Mouse (Mus musculus) cerebellum, adult 18-20 months (tissue): ENCODE measurements around the gene Pnmt.

Experiments used
- DNase-seq, 2 experiments: peaks; one replicate each; pipeline ENCODE4 v3.0.0; 2021

Gene Pnmt

GRCm38 (mm10) chr11:98385638-98386585 is at the start of gene Pnmt:
TSS of gene Pnmt (plus strand) at chr11:98386450.
- DNase-seq = no peak

DNA sequence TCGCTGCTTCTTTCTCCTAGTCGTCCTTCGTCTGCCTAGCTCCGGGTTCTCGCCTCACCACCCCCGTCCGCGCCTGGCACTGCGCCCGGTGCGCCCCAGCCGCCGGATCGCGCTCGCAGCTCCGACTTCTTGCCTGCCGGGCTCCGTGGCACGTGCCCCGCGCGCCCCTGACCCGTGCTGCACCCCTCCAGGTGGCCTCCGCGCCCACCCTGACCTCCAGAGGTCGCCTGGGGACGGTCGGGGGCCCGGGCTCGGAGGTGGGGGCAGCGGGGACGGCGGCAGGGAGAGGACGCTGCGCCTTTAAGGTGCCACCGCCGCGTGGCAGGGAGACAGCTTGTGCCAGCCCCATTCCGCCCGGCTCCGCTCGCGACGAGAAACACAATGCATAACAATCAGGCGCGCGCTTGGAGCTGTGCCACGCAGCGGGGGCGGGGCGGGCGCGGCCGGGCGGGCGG is 47.7 kb upstream of the Pnmt start:
- DNase-seq = peak; percentile 82 to 89

DNA sequence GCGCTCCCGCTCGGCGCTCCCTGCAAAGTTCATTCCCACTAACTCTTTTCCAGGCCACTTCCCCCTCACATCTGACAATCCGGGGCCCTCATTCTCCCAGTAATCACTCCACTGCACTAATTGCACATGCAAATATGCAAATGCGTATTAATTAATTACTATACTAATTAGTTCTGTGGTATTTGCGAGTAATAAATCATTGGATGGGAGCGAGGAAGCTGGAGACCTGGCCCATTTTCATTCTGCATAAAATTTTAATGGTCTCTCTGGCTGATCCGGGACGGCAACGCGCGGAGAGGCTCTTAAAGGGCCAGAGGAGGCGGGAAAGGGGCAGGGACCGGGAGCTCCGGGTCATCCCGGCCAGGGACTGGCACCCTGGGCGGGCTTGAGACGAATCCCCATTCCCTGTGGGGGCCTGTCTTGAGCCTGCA is 47.2 kb upstream of the Pnmt start:
- DNase-seq = peak; percentile 55 to 65

DNA sequence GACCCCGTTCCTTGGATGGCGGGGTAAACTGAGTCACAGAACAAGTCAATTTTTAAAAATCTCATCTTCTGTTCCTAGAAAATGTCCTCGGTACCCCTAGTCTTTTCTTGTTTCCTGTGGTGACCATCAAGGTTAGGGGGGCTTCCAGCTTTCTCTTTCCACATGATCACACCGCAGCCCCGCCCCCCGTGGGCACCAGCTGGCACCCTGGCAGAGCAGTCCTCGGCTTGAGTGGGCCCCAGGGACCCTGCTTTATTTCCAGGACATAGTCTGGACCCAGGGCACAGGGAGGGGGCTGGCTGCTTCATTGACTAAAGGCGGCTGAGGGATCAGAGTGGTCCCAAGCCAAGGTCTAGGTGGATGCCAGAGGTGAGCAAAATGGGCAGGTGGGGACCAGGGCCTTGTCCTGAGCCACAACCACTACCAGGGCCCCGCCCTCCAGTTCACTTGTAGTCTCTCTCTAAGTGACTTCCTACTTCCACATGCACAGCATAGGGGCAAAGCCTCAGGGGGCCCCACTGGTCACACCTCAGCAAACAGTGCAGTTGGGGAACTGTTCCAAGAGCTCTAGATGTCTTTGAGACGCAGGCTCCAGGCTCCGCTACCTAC is 46.5 kb upstream of the Pnmt start:
- no peak for DNase-seq

GRCm38 (mm10) chr11:98340597-98340996 is 45.7 kb upstream of the Pnmt start:
- no peak for DNase-seq

GRCm38 (mm10) chr11:98341174-98341573 is 45.1 kb upstream of the Pnmt start:
- no peak for DNase-seq

- peak; percentile 87 to 99 for DNase-seq
Measured at GRCm38 (mm10) chr11:98342000-98342945, 44.0 kb upstream of the Pnmt start.

DNA sequence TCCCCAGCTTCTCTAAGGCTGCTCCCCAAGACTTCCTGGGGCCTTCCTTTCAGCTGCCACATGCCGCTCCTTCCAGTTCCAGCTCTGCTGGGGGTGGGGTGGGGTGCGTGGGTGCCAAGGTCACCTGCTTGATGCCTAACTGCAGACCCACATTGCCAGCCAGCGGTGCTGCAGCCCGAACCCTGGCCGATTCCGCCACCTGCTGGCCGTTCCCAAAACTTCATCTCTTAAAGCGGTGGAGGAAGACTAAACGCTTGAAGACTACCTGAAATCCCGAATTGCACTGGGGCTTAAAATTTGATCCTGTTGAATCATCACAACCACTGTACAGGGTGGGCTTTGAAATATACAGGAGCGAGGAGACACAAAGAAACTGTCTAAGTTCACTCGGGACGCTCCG is 41.0 kb upstream of the Pnmt start:
- DNase-seq = peak; percentile 91 to 93

GRCm38 (mm10) chr11:98346168-98346567 is 40.1 kb upstream of the Pnmt start:
- no peak for DNase-seq

- peak in 1 of 2 experiments; percentile 48 for DNase-seq
Measured at GRCm38 (mm10) chr11:98347385-98348082, 38.7 kb upstream of the Pnmt start.

DNA sequence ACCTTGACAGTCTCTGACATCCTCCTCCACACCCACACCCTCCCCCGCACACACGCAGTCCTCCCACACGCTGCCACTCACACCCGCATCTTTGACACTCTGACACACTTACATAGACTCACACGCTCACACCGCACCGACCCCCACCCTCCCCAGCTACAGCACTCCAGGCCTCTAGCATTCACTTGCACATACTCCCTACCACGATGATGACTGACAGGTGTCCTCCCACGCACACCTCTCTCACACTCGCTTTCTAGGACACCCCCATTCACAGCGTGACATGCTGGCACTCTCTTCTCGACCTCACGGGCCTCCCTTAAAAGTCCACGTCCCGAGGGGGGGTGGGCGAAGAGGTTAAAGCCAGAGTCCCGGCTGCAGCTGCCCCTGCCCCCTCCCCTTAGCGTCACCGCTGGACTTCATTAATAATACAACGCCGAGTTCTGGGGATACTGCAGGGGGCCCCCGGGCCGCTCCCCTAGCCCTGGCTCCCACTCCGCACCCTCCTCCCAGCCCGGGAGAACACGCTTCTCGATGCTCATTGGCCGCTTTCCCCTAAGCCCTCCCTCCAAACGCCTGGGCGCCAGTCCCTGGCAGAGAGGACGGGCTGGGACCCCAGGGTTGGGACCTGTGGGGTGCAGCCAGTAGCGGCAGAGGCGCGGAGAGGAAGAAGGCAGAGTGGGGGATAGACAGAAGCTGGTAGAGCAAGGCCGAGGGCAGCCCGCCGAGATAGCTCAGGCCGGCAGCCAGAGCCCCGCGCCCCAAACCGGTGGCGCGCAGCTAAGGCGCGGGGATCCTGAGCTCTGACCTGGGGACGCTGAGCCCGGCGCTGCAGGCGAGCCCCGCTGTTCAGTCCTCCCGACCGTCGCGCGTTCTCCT is 37.9 kb upstream of the Pnmt start, which contains the start of gene Ppp1r1b:
Ppp1r1b (plus strand) TSS at position 322 of the 879 bp plus-strand sequence.
- DNase-seq = peak; percentile 79 to 84

GRCm38 (mm10) chr11:98349308-98349707 is 36.9 kb upstream of the Pnmt start:
- peak in 1 of 2 experiments; percentile 19 for DNase-seq

DNA sequence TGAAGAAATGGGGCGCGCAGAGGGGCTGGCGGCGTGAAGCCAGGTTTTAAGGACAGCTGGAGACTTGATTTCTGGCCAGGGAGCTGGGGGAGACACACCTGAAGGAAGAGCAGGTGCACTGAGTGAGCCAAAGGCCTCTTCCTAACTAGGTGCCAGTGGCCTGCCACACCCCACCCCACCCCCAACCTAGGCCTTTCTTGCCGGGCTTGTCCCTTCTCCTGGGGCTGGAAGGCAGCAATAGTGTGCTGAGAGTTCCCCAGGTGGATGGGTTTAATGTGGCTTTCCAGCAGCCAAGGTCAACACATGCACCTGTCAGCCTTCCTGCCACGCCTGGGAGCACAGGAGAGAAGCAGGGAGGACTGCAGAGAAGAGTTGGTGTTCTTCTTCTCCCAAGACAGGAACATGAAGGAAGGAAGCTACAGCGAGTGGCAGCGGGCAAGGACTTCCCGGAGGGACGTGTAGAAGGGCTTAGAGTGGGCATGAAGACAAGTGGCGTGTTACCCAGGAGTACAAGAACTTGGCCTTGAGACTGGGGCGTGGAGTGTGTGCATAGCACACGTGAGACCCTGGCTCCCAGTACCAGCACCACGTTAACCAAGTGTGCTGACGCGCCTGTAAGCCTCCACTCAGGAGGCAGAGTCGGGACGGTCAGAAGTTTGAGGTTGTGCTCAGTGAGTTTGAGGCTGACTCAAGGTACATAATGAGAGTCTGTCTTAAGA is 33.8 kb upstream of the Pnmt start:
- no peak for DNase-seq

- peak in 1 of 2 experiments; percentile 40 for DNase-seq
Measured at GRCm38 (mm10) chr11:98353651-98354211, 32.5 kb upstream of the Pnmt start.

GRCm38 (mm10) chr11:98354445-98354844 is 31.8 kb upstream of the Pnmt start:
- DNase-seq = no peak

DNA sequence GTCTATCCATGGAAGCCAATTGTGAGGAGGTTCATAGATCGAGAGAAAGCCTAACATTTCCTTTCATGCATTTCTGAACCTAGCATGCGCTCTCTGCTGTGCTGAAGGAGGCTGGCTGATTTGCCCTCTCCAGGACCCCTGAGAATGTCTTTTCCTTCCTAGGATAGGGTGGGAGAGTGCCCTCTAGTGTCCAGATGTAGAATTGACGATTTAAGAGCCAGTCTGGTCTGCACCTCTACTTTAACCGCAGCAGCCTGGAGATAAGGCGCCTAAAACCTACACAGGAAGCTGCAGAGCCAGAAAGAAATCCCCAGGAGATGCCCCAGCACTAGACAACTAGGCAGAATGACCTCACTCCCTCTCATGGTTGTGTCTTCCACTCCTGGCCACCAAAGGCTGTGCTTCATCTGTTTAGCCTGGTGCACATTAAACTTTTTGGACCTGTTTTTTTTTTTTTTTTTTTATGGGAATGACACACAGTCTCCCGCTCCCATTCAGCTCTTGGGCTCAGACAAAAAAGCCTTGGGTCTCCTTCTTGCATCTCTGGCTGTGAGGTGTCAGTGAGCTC is 30.4 kb upstream of the Pnmt start:
- DNase-seq = peak; percentile 62

DNA sequence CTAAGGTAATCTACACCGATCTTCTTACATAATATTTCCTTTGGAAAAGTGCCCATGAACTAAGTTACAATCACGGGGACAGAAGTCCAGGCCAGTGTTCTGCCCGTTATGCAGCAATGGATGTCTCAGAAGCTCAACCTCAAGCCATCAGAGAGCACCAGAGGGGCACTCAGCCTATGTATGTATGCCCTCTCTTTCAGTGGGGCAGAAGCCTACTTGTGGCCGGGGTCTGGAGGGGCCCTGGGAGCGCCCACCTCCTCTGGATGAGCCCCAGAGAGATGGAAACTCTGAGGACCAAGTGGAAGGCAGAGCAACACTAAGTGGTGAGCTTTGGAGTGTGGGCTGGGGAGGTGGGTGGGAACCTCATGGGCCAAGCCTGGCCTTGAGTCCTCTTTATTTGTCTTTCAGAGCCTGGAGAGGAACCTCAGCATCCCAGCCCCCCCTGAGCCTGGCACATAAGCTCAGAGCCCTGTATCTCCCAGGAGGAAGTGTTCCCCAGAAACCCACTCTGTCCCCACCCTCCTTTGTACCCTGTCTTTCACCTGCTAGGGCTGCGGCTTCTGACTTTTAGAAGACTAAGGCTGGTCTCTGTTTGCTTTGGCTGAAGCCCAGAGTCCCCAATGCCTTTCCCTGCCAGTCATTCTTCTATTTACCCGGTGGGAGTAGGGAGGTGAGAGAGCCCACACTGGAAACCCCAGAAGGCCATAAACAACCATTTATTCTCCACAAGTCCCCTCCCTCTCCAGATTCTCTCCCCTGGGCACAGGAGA is 29.4 kb upstream of the Pnmt start:
- DNase-seq = no peak

- no peak for DNase-seq
Measured at GRCm38 (mm10) chr11:98357396-98358160, 28.7 kb upstream of the Pnmt start.
